Mouse (Mus musculus): ENCODE measurements around the gene Rorc. TPM values are rescaled to one million over a fixed set of nuclear protein-coding genes. Genes with fewer than 3 reads are reported as not detected.
A peak's percentile ranks its signal among the peaks of the same experiment; 100 is the strongest.

Rorc gene
- total and polyA plus RNA-seq, 3 experiments: 0.47 to 1.2 (median 1.2) TPM

DNA sequence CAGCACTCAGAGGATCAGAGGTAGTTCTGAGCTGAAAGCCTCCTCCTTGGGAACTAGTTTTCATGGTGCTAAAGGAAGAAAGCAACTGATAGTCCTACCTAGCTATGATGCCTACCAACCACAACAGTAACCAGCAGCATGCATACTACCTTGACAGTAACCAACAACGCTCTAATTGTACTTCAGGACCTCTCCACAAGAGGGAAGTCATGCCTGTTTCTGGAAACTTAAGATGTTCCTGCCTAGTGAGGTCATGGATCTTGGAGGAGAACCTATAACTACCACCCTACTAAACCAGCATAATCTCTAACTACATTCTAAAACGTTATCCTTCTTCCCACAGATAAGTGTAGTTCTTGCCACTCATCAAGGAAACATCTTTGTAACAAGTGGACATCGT, 68.6 kb downstream of the Rorc start:
- TF ChIP-seq HCFC1 (IDR thresholded peaks at IDR 0.05; ENCODE audit: low read depth, low read length) (no peak), CHD2 (IDR thresholded peaks at IDR 0.05; ENCODE audit: low read length) (no peak), SIN3A (IDR thresholded peaks at IDR 0.05; ENCODE audit: low read length) (no peak), UBTF (IDR thresholded peaks at IDR 0.05; ENCODE audit: low read depth, low read length) (no peak), SMC3 (IDR thresholded peaks at IDR 0.05; ENCODE audit: low read depth, low read length) (peak; percentile 34), EP300 (IDR thresholded peaks at IDR 0.05; ENCODE audit: low read length) (no peak), POLR2AphosphoS2 (IDR thresholded peaks at IDR 0.05; ENCODE audit: low read depth, low read length) (no peak), USF1 (IDR thresholded peaks at IDR 0.05; ENCODE audit: low read depth, low read length) (no peak), ZMIZ1 (IDR thresholded peaks at IDR 0.05; ENCODE audit: low read depth, low read length) (no peak), E2F4 (IDR thresholded peaks at IDR 0.05; ENCODE audit: insufficient replicate concordance, low read depth, low read length) (no peak), USF2 (conservative IDR thresholded peaks at IDR 0.05; ENCODE audit: low read depth, low read length) (no peak), KAT2A (IDR thresholded peaks at IDR 0.05; ENCODE audit: insufficient replicate concordance, low read length) (no peak), PAX5 (IDR thresholded peaks at IDR 0.05; ENCODE audit: low read length) (no peak), JUND (conservative IDR thresholded peaks at IDR 0.05; ENCODE audit: low read depth, low read length) (no peak), JUN (IDR thresholded peaks at IDR 0.05; ENCODE audit: insufficient read depth, low read depth, low read length) (no peak), RCOR1 (conservative IDR thresholded peaks at IDR 0.05; ENCODE audit: low read depth, low read length) (no peak), BHLHE40 (IDR thresholded peaks at IDR 0.05; ENCODE audit: low read depth, low read length) (no peak), ZNF384 (IDR thresholded peaks at IDR 0.05; ENCODE audit: low read depth, low read length) (no peak), NRF1 (IDR thresholded peaks at IDR 0.05; ENCODE audit: low read depth, low read length) (no peak), CTCF (conservative IDR thresholded peaks at IDR 0.05 in 1 of 2, IDR thresholded peaks at IDR 0.05 in 1 of 2; ENCODE audit: low read depth in 2 of 2, low read length in 2 of 2) (peak; percentile 49 to 60), NELFE (IDR thresholded peaks at IDR 0.05; ENCODE audit: low read depth, low read length) (no peak), MAZ (IDR thresholded peaks at IDR 0.05; ENCODE audit: low read depth, low read length) (no peak), IRF4 (IDR thresholded peaks at IDR 0.05; ENCODE audit: low read depth, low read length) (no peak), GABPA (IDR thresholded peaks at IDR 0.05; ENCODE audit: insufficient replicate concordance, low read depth, low read length) (no peak), ZC3H11A (IDR thresholded peaks at IDR 0.05; ENCODE audit: low read depth, low read length) (no peak), ETS1 (conservative IDR thresholded peaks at IDR 0.05; ENCODE audit: low read depth, low read length) (no peak), RAD21 (IDR thresholded peaks at IDR 0.05; ENCODE audit: low read depth, low read length) (peak; percentile 20)
- H3K27ac ChIP-seq (ENCODE audit: insufficient read depth, low read depth): no peak overlapping the region
- H3K4me2 ChIP-seq (ENCODE audit: insufficient read depth, low read depth, poor library complexity, severe bottlenecking): no peak overlapping the region
- H3K36me3 ChIP-seq (replicated peaks in 1 of 2; ENCODE audit: control insufficient read depth in 1 of 2, insufficient read depth in 1 of 2, low read length in 1 of 2): peaks cover 11 to 20% of the 10 kb centered on the region in 2 experiments
- H3K79me2 ChIP-seq (replicated peaks; ENCODE audit: control insufficient read depth, extremely low read depth, insufficient read depth, poor library complexity, severe bottlenecking): peaks cover 15% of the 10 kb centered on the region
- no peak overlapping the region for H3K4me3 ChIP-seq (replicated peaks in 1 of 3; ENCODE audit: low read depth in 2 of 3, low read length in 2 of 3, poor library complexity in 1 of 3)
- peaks cover 1% of the 10 kb centered on the region for H3K27me3 ChIP-seq (replicated peaks)
- dilution Hi-C loops (cut with MboI; ENCODE audit: extremely low pct_ligation_motif_present, extremely low pct_unique_long_range_greater_than_20kb, low sequenced_read_pairs) (no loop called here), in situ Hi-C loops (cut with MboI; ENCODE audit: low pct_ligation_motif_present, low pct_unique_long_range_greater_than_20kb, low sequenced_read_pairs) (no loop called here)
- peak; percentile 47 for DNase-seq (ENCODE audit: extremely low read depth)
- H3K4me1 ChIP-seq (ENCODE audit: control insufficient read depth in 1 of 2, insufficient read depth in 2 of 2): peaks cover 6 to 14% of the 10 kb centered on the region in 2 experiments; a peak in 3 of 4 replicates
- no peak overlapping the region for H3K9ac ChIP-seq (ENCODE audit: insufficient read depth, low read depth)
- H3K9me3 ChIP-seq (replicated peaks; ENCODE audit: low read length): no peaks in the 10 kb centered on the region
